ENCODE assay signal across 13 mouse cellular contexts in genomic region chr6:56903831-56904230, GRCm38 (mm10). TPM values are rescaled to one million over a fixed set of nuclear protein-coding genes. Genes with fewer than 3 reads are reported as not detected.
DNase-seq lines count a peak whose midpoint lies in the region; ATAC-seq and TF ChIP-seq lines count a peak whose summit lies in the region.
"Had no signal": no experiment of that assay in that cellular context is flagged by ENCODE, and none has a peak within 500 bp of the region (broad histone marks: within the 10 kb centered on the region; RNA-seq: fewer than 3 reads in every experiment).

No protein-coding gene starts in this region.

- ATAC-seq in kidney, postnatal 0 days (replicated peaks; ENCODE audit: low FRiP score, low read depth), result no peak
- peak; percentile 28 for ATAC-seq in liver, postnatal 0 days
- no peak for ATAC-seq in erythroid progenitor cell, adult 5-6 weeks (replicated peaks; ENCODE audit: low FRiP score, poor library complexity, severe bottlenecking)

- no peaks in the 10 kb centered on the region for H3K9me3 ChIP-seq in kidney, postnatal 0 days (replicated peaks; ENCODE audit: low read length)
- H3K9me3 ChIP-seq in liver, postnatal 0 days (ENCODE audit: low read length), result no peaks in the 10 kb centered on the region
- H3K9me3 ChIP-seq: embryonic facial prominence, embryonic 12.5 days had no signal

- H3K36me3 ChIP-seq in kidney, postnatal 0 days (ENCODE audit: insufficient read depth, low read length), result no peaks in the 10 kb centered on the region
- peaks cover 7% of the 10 kb centered on the region; the same call in 1 of the 2 replicates for H3K36me3 ChIP-seq in liver, postnatal 0 days (replicated peaks; ENCODE audit: insufficient read depth, low read length)
- H3K36me3 ChIP-seq: embryonic facial prominence, embryonic 12.5 days had no signal

- H3K4me1 ChIP-seq in kidney, postnatal 0 days (replicated peaks; ENCODE audit: insufficient read depth, low read length), result peaks cover 11% of the 10 kb centered on the region
- H3K4me1 ChIP-seq in cortical plate, adult 2 months (ENCODE audit: control insufficient read depth, insufficient read depth, low read length), result peaks cover 8% of the 10 kb centered on the region; the same call in 1 of the 2 replicates
- H3K4me1 ChIP-seq in liver, postnatal 0 days (ENCODE audit: insufficient read depth), result peaks cover 67% of the 10 kb centered on the region

- no peak for TF ChIP-seq CTCF in gastrocnemius, adult 2 months (IDR thresholded peaks at IDR 0.05)
- no peak for TF ChIP-seq CTCF in kidney, postnatal 0 days (IDR thresholded peaks at IDR 0.05; ENCODE audit: low read depth)
- TF ChIP-seq CTCF in cortical plate, adult 2 months (IDR thresholded peaks at IDR 0.05; ENCODE audit: extremely low read depth, insufficient read depth, low read length), result no peak
- TF ChIP-seq CTCF in liver, postnatal 0 days (IDR thresholded peaks at IDR 0.05; ENCODE audit: low read depth), result no peak

- H3K9ac ChIP-seq in kidney, postnatal 0 days (ENCODE audit: low read depth, low read length), result no peak overlapping the region
- H3K9ac ChIP-seq in liver, postnatal 0 days (replicated peaks), result peak overlapping the region; percentile 51
- H3K9ac ChIP-seq: embryonic facial prominence, embryonic 12.5 days had no signal

- no peak for TF ChIP-seq POLR2A in cortical plate, adult 2 months (IDR thresholded peaks at IDR 0.05; ENCODE audit: extremely low read depth, insufficient read depth, low read length)

- peak overlapping the region; percentile 89 for H3K27ac ChIP-seq in gastrocnemius, adult 2 months
- no peak overlapping the region for H3K27ac ChIP-seq in kidney, postnatal 0 days
- H3K27ac ChIP-seq in cortical plate, adult 2 months (ENCODE audit: insufficient read depth, low read length), result peak overlapping the region; percentile 45; the same call in 1 of the 2 replicates
- H3K27ac ChIP-seq in liver, postnatal 0 days (ENCODE audit: low read depth), result peak overlapping the region; percentile 98
- H3K27ac ChIP-seq: embryonic facial prominence, embryonic 12.5 days; layer of hippocampus, adult 2 months had no signal

- H3K4me3 ChIP-seq in gastrocnemius, adult 2 months, result peak overlapping the region; percentile 2
- H3K4me3 ChIP-seq in kidney, postnatal 0 days (replicated peaks; ENCODE audit: low read depth, low read length), result no peak overlapping the region
- no peak overlapping the region for H3K4me3 ChIP-seq in cortical plate, adult 2 months (ENCODE audit: insufficient read depth, low read length)
- 0 out of 2 replicates have a peak overlapping the region, but pooled peaks have one; percentile 0 for H3K4me3 ChIP-seq in liver, postnatal 0 days (ENCODE audit: low read depth, low read length)
- H3K4me3 ChIP-seq: embryonic facial prominence, embryonic 12.5 days; layer of hippocampus, adult 2 months had no signal

- H3K4me2 ChIP-seq in kidney, postnatal 0 days (ENCODE audit: low read length), result no peak overlapping the region
- H3K4me2 ChIP-seq in liver, postnatal 0 days (ENCODE audit: low read depth, low read length), result peak overlapping the region; percentile 68
- H3K4me2 ChIP-seq: embryonic facial prominence, embryonic 12.5 days had no signal

- no peak for DNase-seq in gastrocnemius, adult 2 months
- DNase-seq in gastrocnemius, postnatal 25 days, result no peak
- peak; percentile 29 for DNase-seq in kidney, postnatal 0 days (ENCODE audit: low spot score)
- no peak for DNase-seq in kidney, adult 18-20 months
- DNase-seq in liver, postnatal 0 days, result no peak
- no peak for DNase-seq in left cerebral cortex, adult 18-20 months (ENCODE audit: low spot score in 2 of 2)
- DNase-seq: gastrocnemius, postnatal 10 days; lung, postnatal 14 days; thymus, postnatal 36 days had no signal

- no peak for TF ChIP-seq EP300 in liver, postnatal 0 days (IDR thresholded peaks at IDR 0.05; ENCODE audit: low read depth)

- no peaks in the 10 kb centered on the region for H3K27me3 ChIP-seq in kidney, postnatal 0 days (ENCODE audit: insufficient read depth, low read length)
- no peaks in the 10 kb centered on the region for H3K27me3 ChIP-seq in liver, postnatal 0 days (ENCODE audit: insufficient read depth, low read length)
- H3K27me3 ChIP-seq: embryonic facial prominence, embryonic 12.5 days had no signal

- 20% methylated on average over 6 of the region's 6 CpGs for WGBS in kidney, postnatal 0 days
- WGBS in liver, postnatal 0 days (ENCODE audit: insufficient replicate concordance), result 41% methylated on average over 6 of the region's 6 CpGs

- intact Hi-C loops in gastrocnemius, adult 2 months (cut with DNase I), result no loop called here

RNA-seq across cellular contexts. Expression of gene Nt5c3, which starts 19.9 kb away (rescaled TPM):
- total RNA-seq in gastrocnemius, adult 2 months (2021), result 10 to 100 TPM; 45.0 to 52.5 TPM
- 10 to 100 TPM; 48.6 to 69.3 TPM for total RNA-seq in gastrocnemius, postnatal 25 days (2021)
- 82.4 and 85.9 TPM in 2 replicates for polyA plus RNA-seq in kidney, postnatal 0 days (2015; fragmentation: Nextera tagmentation; extraction: Ambion mirVana)
- 52.6 and 54.6 TPM in 2 replicates for polyA plus RNA-seq in cortical plate, adult 2 months (2012; rRNA removed)
- polyA plus RNA-seq in liver, postnatal 0 days (2015; fragmentation: Nextera tagmentation; extraction: Ambion mirVana), result 113 and 127 TPM in 2 replicates
- 10 to 100 TPM; 57.1 to 60.8 TPM for total RNA-seq in left cerebral cortex, adult 18-20 months (2021)
- 371 and 463 TPM in 2 replicates for total RNA-seq in erythroid progenitor cell, adult 5-6 weeks (2015; ENCODE audit: low replicate concordance)
- total RNA-seq in erythroid progenitor cell, adult 5-6 weeks (2017; ENCODE audit: low replicate concordance), result 280 and 388 TPM in 2 replicates

RNA-seq across cellular contexts. Expression of gene Vmn1r4, which starts 20.0 kb away (rescaled TPM):
- total RNA-seq in gastrocnemius, adult 2 months (2021), result not detected
- total RNA-seq in gastrocnemius, postnatal 25 days (2021), result under 1 TPM in 1 of 2 experiments, not detected in 1; 0.21 TPM
- 0.28 and 0.62 TPM in 2 replicates for polyA plus RNA-seq in kidney, postnatal 0 days (2015; fragmentation: Nextera tagmentation; extraction: Ambion mirVana)
- 0.26 and 0.35 TPM in 2 replicates for polyA plus RNA-seq in cortical plate, adult 2 months (2012; rRNA removed)
- polyA plus RNA-seq in liver, postnatal 0 days (2015; fragmentation: Nextera tagmentation; extraction: Ambion mirVana), result 0.25 and 0.26 TPM in 2 replicates
- under 1 TPM; 0.16 to 0.42 TPM for total RNA-seq in left cerebral cortex, adult 18-20 months (2021)
- 2.2 TPM in 1 of 2 replicates, not detected in the other for total RNA-seq in erythroid progenitor cell, adult 5-6 weeks (2015; ENCODE audit: low replicate concordance)
- 0.30 TPM in 1 of 2 replicates, not detected in the other for total RNA-seq in erythroid progenitor cell, adult 5-6 weeks (2017; ENCODE audit: low replicate concordance)

Comparison
In these comparisons a context has a peak if more than half of its experiments do, and no peak if none do; other contexts are left out.
1. H3K4me3 ChIP-seq: peak in gastrocnemius, adult 2 months (single experiment) and liver, postnatal 0 days (single experiment); none in kidney, postnatal 0 days (single experiment) and cortical plate, adult 2 months (single experiment).
2. RNA of gene Nt5c3, which starts 19.9 kb away (total RNA-seq): 280 to 463 TPM in erythroid progenitor cell, adult 5-6 weeks; 48.6 to 69.3 TPM in gastrocnemius, postnatal 25 days, 57.1 to 60.8 TPM in left cerebral cortex, adult 18-20 months and 45.0 to 52.5 TPM in gastrocnemius, adult 2 months; every median in the first group is over 4 times any median in the second.